Comparison of ENCODE assay signal across 8 mouse cellular contexts in the genomic region with DNA sequence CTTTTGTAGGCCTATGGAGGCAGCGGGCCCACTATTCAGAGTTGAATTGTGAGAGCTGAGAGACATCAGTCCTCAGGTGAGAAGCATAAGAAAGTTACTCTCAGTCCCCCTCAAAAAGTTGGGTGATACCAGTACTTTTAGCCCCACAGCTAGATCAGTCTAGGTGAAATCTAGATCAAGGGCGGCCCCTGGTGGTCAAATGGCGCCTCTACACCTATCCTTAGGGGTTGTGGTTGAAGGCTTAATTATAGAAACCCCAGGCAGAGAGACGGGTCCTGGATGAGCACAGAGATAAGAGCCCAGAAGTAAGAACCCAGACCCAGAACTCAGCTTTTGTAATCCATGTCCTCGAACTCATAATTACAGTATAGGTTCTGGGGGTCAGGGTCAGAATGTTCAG. TPM values are rescaled to one million over a fixed set of nuclear protein-coding genes. Genes with fewer than 3 reads are reported as not detected.
A peak's percentile ranks its signal among the peaks of the same experiment; 100 is the strongest.
DNase-seq lines count a peak whose midpoint lies in the region; ATAC-seq and TF ChIP-seq lines count a peak whose summit lies in the region.

No protein-coding gene starts in this region.

- no peak overlapping the region for H3K4me3 ChIP-seq in cerebellum, adult 2 months (replicated peaks; ENCODE audit: insufficient read depth, low read depth, low read length)
- no peak overlapping the region for H3K4me3 ChIP-seq in lung, adult 2 months (replicated peaks; ENCODE audit: extremely low read depth, low read depth, low read length)

- H3K27ac ChIP-seq in cerebellum, adult 2 months (ENCODE audit: insufficient read depth, low read length): no peak overlapping the region

- peak; percentile 91 to 93 for DNase-seq in B cell, adult 2 months
- DNase-seq in MN1 (ENCODE audit: low spot score): peak; percentile 86
- DNase-seq in cerebellum, adult 2 months: peak; percentile 81 to 90
- DNase-seq in kidney, adult 9 months: peak; percentile 85
- DNase-seq in lung, adult 2 months: peak; percentile 80
- peak; percentile 75 for DNase-seq in ovary, postnatal 36 days (ENCODE audit: low spot score)
- DNase-seq in thymus, postnatal 14 days: peak; percentile 84

- TF ChIP-seq CTCF in cerebellum, adult 2 months (IDR thresholded peaks at IDR 0.05; ENCODE audit: borderline replicate concordance, insufficient read depth, low read depth, low read length): peak; percentile 84
- peak; percentile 67 for TF ChIP-seq CTCF in lung, adult 2 months (IDR thresholded peaks at IDR 0.05; ENCODE audit: insufficient read depth, low read length)

- ATAC-seq in frontal cortex, adult (ENCODE audit: low TSS enrichment): peak; percentile 31

- no peak for TF ChIP-seq POLR2A in cerebellum, adult 2 months (IDR thresholded peaks at IDR 0.05; ENCODE audit: borderline replicate concordance, insufficient read depth, low read length)
- no peak for TF ChIP-seq POLR2A in lung, adult 2 months (IDR thresholded peaks at IDR 0.05; ENCODE audit: borderline replicate concordance, extremely low read depth, low read depth, low read length)

- H3K4me1 ChIP-seq in cerebellum, adult 2 months (ENCODE audit: control insufficient read depth, insufficient read depth, low read length): peaks cover 17% of the 10 kb centered on the region
- H3K4me1 ChIP-seq in lung, adult 2 months (ENCODE audit: control insufficient read depth, insufficient read depth, low read length): peaks cover 4% of the 10 kb centered on the region

- no peaks in the 10 kb centered on the region for H3K27me3 ChIP-seq in cerebellum, adult 2 months (ENCODE audit: control insufficient read depth, insufficient read depth, low read length)

- WGBS in cerebellum, adult 2 months: under 1% methylated on average over 5 of the region's 5 CpGs
- 5% methylated on average over 5 of the region's 5 CpGs for WGBS in lung, adult 2 months

RNA-seq across cellular contexts. Expression of gene Dand5, which starts 9.6 kb away (rescaled TPM):
- 16.1 and 16.2 TPM in 2 replicates for polyA plus RNA-seq in cerebellum, adult 2 months (2012; rRNA removed)
- 2.5 and 2.9 TPM in 2 replicates for polyA plus RNA-seq in lung, adult 2 months (2012; rRNA removed)

RNA-seq across cellular contexts. Expression of gene Nfix, which starts 12.9 kb away (rescaled TPM):
- 98.5 and 105 TPM in 2 replicates for polyA plus RNA-seq in cerebellum, adult 2 months (2012; rRNA removed)
- polyA plus RNA-seq in lung, adult 2 months (2012; rRNA removed): 80.1 and 96.2 TPM in 2 replicates

RNA-seq across cellular contexts. Expression of gene Gadd45gip1, which starts 18.3 kb away (rescaled TPM):
- polyA plus RNA-seq in cerebellum, adult 2 months (2012; rRNA removed): 45.3 and 45.5 TPM in 2 replicates
- polyA plus RNA-seq in lung, adult 2 months (2012; rRNA removed): 21.3 and 31.7 TPM in 2 replicates

RNA-seq across cellular contexts. Expression of gene Rad23a, which starts 27.4 kb away (rescaled TPM):
- 117 and 120 TPM in 2 replicates for polyA plus RNA-seq in cerebellum, adult 2 months (2012; rRNA removed)
- polyA plus RNA-seq in lung, adult 2 months (2012; rRNA removed): 72.6 and 75.9 TPM in 2 replicates

RNA-seq across cellular contexts. Expression of gene Calr, which starts 33.7 kb away (rescaled TPM):
- polyA plus RNA-seq in cerebellum, adult 2 months (2012; rRNA removed): 343 and 394 TPM in 2 replicates
- polyA plus RNA-seq in lung, adult 2 months (2012; rRNA removed): 152 and 189 TPM in 2 replicates
